Mouse (Mus musculus): ENCODE measurements at regions not wholly inside any gene's neighbourhood (a gene's known extent, or its start where the extent isn't known, plus 50 kb on each side); places are given as distances from the start of the nearest gene placed in this dataset.

- TF ChIP-seq CTCF (IDR thresholded peaks at IDR 0.05) (no peak), EP300 (IDR thresholded peaks at IDR 0.05) (no peak)
These were observed 140.9 kb downstream of the Chic2 start for GRCm38 (mm10) chr5:74903711-74904110.
